Mouse (Mus musculus): Measurements from ENCODE around the gene Jam3. TPM values are rescaled to one million over a fixed set of nuclear protein-coding genes. Genes with fewer than 3 reads are reported as not detected.
"Not testable (repeated sequence)": the region's sequence is repeated elsewhere in the genome, so short reads cannot be mapped to it uniquely, and the experiment has no call there.

Jam3 gene
- polyA plus RNA-seq, 1 experiment from 2014 or later = 50.1 TPM

DNA sequence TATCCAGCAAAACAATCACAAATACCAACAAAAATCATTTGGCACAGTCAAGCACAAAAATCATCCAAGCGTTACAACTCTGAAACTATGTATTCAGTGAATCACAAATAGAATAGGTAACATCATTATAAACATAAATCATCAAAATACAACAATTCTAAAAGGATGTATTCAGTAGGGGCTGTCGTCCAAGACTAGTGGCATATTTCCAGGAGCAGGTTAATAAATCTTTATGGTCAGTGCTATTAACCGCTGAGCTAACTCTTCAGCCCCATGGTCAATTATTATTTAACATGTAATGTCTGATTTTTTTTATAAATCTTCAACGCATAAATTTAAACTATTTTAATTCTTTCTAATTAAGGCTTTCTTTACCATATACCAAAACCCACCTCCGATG lies 8.4 kb upstream of the Jam3 start:
- not testable (repeated sequence) for H3K9me3 ChIP-seq (replicated peaks; ENCODE audit: control insufficient read depth, low read length); H3K9ac ChIP-seq (ENCODE audit: low read depth, low read length); H3K27ac ChIP-seq (ENCODE audit: low read depth, low read length); H3K27me3 ChIP-seq (ENCODE audit: control insufficient read depth, insufficient read depth, low read length); H3K4me3 ChIP-seq (ENCODE audit: low read depth, low read length); H3K4me1 ChIP-seq (ENCODE audit: control insufficient read depth, insufficient read depth, low read length); H3K36me3 ChIP-seq (ENCODE audit: control insufficient read depth, insufficient read depth, low read length); ATAC-seq (replicated peaks; ENCODE audit: insufficient number of reproducible peaks, low FRiP score, low TSS enrichment); H3K4me2 ChIP-seq
- 83% methylated on average over 5 of the region's 5 CpGs for WGBS (ENCODE audit: insufficient replicate concordance)

DNA sequence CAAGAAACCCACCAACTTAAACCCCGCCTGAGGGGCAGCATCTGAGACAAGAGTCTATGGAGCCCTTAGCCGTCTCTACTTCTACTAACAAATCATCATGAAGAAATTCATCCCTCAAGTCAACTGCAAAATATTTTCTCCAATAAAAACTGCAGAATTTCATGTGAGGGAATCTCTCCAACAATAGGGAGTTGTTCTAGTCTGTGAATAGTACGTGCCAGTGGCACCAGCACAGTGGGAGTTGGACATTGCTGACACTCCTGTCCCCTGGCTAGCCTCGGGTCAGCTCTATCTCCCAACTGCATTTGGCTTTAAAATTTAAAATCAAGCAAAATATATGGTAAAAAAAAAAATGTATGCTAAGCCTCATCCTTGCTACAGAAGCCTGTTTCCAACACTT lies 1.4 kb downstream of the Jam3 start:
- Histone ChIP-seq H3K36me3 (ENCODE audit: control insufficient read depth, insufficient read depth, low read length) (no peaks in the 10 kb centered on the region), H3K4me2 (peak overlapping the region; percentile 79), H3K9ac (ENCODE audit: low read depth, low read length) (no peak overlapping the region), H3K27me3 (ENCODE audit: control insufficient read depth, insufficient read depth, low read length) (no peaks in the 10 kb centered on the region), H3K9me3 (replicated peaks; ENCODE audit: control insufficient read depth, low read length) (no peaks in the 10 kb centered on the region), H3K27ac (ENCODE audit: low read depth, low read length) (no peak overlapping the region), H3K4me3 (ENCODE audit: low read depth, low read length) (no peak overlapping the region), H3K4me1 (ENCODE audit: control insufficient read depth, insufficient read depth, low read length) (peaks cover 14% of the 10 kb centered on the region)
- 74% methylated on average over 4 of the region's 4 CpGs for WGBS (ENCODE audit: insufficient replicate concordance)
- no peak for ATAC-seq (replicated peaks; ENCODE audit: insufficient number of reproducible peaks, low FRiP score, low TSS enrichment)

DNA sequence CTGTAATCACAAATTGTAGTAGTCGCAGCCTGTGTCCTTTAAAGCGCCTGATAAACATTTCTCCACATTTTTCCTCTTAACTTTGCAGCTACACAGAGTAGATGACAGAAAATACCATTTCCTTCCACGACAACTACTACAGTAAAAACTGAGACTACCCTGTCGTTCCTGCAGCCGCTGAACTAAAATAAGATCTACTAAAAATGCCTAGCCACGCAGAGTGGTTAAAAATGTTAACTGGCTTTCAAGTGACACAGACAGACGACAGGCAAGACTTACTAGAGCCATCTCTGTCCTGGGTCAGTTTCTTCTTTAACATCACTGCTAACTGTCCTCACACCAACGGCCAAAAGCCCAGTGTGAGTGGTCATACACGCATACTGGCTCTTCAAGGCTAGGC lies 5.4 kb downstream of the Jam3 start:
- Histone ChIP-seq H3K9me3 (replicated peaks; ENCODE audit: control insufficient read depth, low read length) (no peaks in the 10 kb centered on the region), H3K36me3 (ENCODE audit: control insufficient read depth, insufficient read depth, low read length) (no peaks in the 10 kb centered on the region; the same call in 1 of the 2 replicates), H3K27me3 (ENCODE audit: control insufficient read depth, insufficient read depth, low read length) (no peaks in the 10 kb centered on the region), H3K9ac (ENCODE audit: low read depth, low read length) (no peak overlapping the region), H3K4me3 (ENCODE audit: low read depth, low read length) (no peak overlapping the region), H3K27ac (ENCODE audit: low read depth, low read length) (0 out of 2 replicates have a peak overlapping the region, but pooled peaks have one; percentile 24), H3K4me2 (peak overlapping the region; percentile 56), H3K4me1 (ENCODE audit: control insufficient read depth, insufficient read depth, low read length) (peaks cover 24% of the 10 kb centered on the region)
- ATAC-seq (replicated peaks; ENCODE audit: insufficient number of reproducible peaks, low FRiP score, low TSS enrichment) = no peak
- 28% methylated on average over 9 of the region's 9 CpGs for WGBS (ENCODE audit: insufficient replicate concordance)

DNA sequence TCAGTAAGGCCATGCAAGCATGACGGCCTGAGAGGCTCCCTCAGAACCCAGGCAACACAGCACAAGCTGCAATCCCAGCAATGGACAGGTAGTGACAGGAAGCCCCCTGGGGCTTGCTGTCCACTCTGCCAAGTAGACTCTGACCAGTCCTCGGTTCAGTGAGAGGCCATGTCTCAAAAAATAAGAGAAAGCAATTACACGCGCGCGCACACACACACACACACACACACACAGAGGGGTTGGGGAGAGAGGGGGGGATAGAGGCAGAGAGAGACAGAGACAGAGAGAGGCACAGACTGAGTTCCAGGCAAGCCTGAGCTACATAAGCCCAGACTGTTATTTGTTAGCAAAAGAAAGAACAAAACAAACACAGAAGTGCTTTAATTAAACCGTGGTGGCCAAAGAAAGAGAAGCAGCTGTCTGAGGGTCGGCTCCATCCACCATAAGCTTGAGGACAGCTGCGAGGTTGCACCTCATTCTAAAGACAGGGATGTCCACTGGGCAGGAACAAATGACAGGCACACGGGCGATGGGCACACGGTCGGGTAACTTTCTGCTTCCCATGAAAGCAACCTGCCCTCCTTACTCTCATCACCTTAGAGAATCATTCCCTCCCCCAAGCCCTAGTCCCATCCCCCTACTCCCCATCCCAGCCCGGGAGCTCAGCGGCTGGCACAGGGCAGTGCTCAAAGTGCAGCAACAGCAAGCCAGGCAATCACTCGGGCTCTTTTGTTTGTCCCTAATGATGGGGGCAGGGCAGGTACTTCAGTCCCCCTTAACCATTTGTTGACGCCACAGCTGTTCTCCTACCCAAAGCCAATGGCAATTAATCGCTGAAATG lies 6.4 kb downstream of the Jam3 start:
- peaks cover 29% of the 10 kb centered on the region for H3K4me1 ChIP-seq (ENCODE audit: control insufficient read depth, insufficient read depth, low read length)
- no peaks in the 10 kb centered on the region for H3K9me3 ChIP-seq (replicated peaks; ENCODE audit: control insufficient read depth, low read length)
- peak overlapping the region; percentile 56 for H3K4me2 ChIP-seq
- H3K4me3 ChIP-seq (ENCODE audit: low read depth, low read length) = no peak overlapping the region
- 28% methylated on average over 18 of the region's 18 CpGs for WGBS (ENCODE audit: insufficient replicate concordance)
- no peak overlapping the region; the same call in 1 of the 2 replicates for H3K9ac ChIP-seq (ENCODE audit: low read depth, low read length)
- H3K27me3 ChIP-seq (ENCODE audit: control insufficient read depth, insufficient read depth, low read length) = no peaks in the 10 kb centered on the region
- no peaks in the 10 kb centered on the region; the same call in 1 of the 2 replicates for H3K36me3 ChIP-seq (ENCODE audit: control insufficient read depth, insufficient read depth, low read length)
- H3K27ac ChIP-seq (ENCODE audit: low read depth, low read length) = no peak overlapping the region
- no peak; the same call in 1 of the 2 replicates for ATAC-seq (replicated peaks; ENCODE audit: insufficient number of reproducible peaks, low FRiP score, low TSS enrichment)

DNA sequence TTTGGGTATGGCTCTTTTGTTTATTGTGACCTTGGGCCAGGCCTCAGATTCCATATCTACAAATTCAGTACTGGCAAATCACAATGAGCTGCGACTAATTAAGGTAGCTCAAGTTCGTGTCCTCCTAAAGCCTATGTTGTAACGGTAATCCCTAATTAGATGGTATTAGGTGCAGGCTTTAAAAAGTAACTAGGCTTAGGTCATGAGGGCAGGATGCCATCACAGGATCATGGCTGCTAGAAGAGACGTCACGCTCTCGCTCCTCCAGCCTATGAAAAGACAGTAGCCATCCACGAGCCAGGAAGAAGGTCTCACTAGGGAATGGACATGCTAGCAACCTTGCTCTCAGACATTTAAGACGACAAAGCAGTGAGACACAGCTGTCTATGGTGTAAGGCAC lies 7.3 kb downstream of the Jam3 start:
- H3K27me3 ChIP-seq (ENCODE audit: control insufficient read depth, insufficient read depth, low read length) = no peaks in the 10 kb centered on the region
- peaks cover 29% of the 10 kb centered on the region for H3K4me1 ChIP-seq (ENCODE audit: control insufficient read depth, insufficient read depth, low read length)
- H3K27ac ChIP-seq (ENCODE audit: low read depth, low read length) = no peak overlapping the region
- H3K4me2 ChIP-seq = no peak overlapping the region
- H3K36me3 ChIP-seq (ENCODE audit: control insufficient read depth, insufficient read depth, low read length) = no peaks in the 10 kb centered on the region; the same call in 1 of the 2 replicates
- WGBS (ENCODE audit: insufficient replicate concordance) = 66% methylated on average over 8 of the region's 8 CpGs
- ATAC-seq (replicated peaks; ENCODE audit: insufficient number of reproducible peaks, low FRiP score, low TSS enrichment) = no peak
- H3K9ac ChIP-seq (ENCODE audit: low read depth, low read length) = no peak overlapping the region
- no peak overlapping the region for H3K4me3 ChIP-seq (ENCODE audit: low read depth, low read length)
- H3K9me3 ChIP-seq (replicated peaks; ENCODE audit: control insufficient read depth, low read length) = no peaks in the 10 kb centered on the region

DNA sequence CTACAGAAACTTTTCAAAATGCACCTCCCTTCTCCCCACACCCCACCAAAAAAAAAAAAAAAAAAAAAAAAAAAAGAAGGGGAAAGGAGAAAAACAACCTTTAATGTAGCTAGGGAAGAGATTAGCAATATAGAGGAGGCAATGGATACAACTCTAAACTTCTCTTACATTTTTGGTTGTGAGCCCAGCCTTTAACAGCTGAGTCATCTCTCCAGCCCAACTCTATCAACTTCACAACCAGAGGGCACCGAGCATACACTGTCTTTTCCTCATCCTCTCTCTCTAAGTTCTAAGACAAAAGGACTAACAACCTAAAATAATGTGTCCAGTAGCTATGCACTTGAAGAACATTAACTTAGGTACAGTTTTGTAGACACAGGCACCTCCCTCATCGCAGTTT lies 8.4 kb downstream of the Jam3 start:
- no peaks in the 10 kb centered on the region for H3K27me3 ChIP-seq (ENCODE audit: control insufficient read depth, insufficient read depth, low read length)
- no peaks in the 10 kb centered on the region; the same call in 1 of the 2 replicates for H3K36me3 ChIP-seq (ENCODE audit: control insufficient read depth, insufficient read depth, low read length)
- H3K4me1 ChIP-seq (ENCODE audit: control insufficient read depth, insufficient read depth, low read length) = peaks cover 29% of the 10 kb centered on the region
- no peak for ATAC-seq (replicated peaks; ENCODE audit: insufficient number of reproducible peaks, low FRiP score, low TSS enrichment)
- no peak overlapping the region for H3K9ac ChIP-seq (ENCODE audit: low read depth, low read length)
- WGBS (ENCODE audit: insufficient replicate concordance) = 81% methylated on average over 2 of the region's 2 CpGs
- no peak overlapping the region for H3K4me2 ChIP-seq
- H3K9me3 ChIP-seq (replicated peaks; ENCODE audit: control insufficient read depth, low read length) = no peaks in the 10 kb centered on the region
- H3K4me3 ChIP-seq (ENCODE audit: low read depth, low read length) = no peak overlapping the region
- H3K27ac ChIP-seq (ENCODE audit: low read depth, low read length) = no peak overlapping the region

DNA sequence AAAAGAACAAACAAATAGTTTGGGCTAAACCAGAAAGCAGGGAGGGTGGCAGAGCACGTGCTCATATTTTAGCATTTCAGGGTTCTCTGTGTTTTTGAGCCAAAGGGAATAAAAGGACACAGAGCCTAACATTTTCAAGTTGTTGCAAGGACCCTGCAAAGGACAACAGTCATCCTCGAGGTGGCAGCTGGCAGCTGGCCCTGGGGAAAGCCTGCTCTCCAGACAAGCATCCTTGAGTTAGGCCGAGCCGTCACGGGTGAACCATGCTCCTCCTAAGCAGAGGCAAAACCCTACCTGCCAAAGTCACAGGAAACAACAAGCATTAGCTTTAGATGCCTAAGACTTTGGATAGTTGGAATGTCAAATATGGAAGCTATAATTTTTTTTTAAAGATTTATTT lies 10.2 kb downstream of the Jam3 start:
- Histone ChIP-seq H3K9ac (ENCODE audit: low read depth, low read length) (no peak overlapping the region), H3K4me2 (no peak overlapping the region), H3K27me3 (ENCODE audit: control insufficient read depth, insufficient read depth, low read length) (no peaks in the 10 kb centered on the region), H3K4me3 (ENCODE audit: low read depth, low read length) (no peak overlapping the region), H3K27ac (ENCODE audit: low read depth, low read length) (no peak overlapping the region), H3K4me1 (ENCODE audit: control insufficient read depth, insufficient read depth, low read length) (peaks cover 33% of the 10 kb centered on the region), H3K9me3 (replicated peaks; ENCODE audit: control insufficient read depth, low read length) (no peaks in the 10 kb centered on the region), H3K36me3 (ENCODE audit: control insufficient read depth, insufficient read depth, low read length) (no peaks in the 10 kb centered on the region; the same call in 1 of the 2 replicates)
- 68% methylated on average over 5 of the region's 5 CpGs for WGBS (ENCODE audit: insufficient replicate concordance)
- no peak for ATAC-seq (replicated peaks; ENCODE audit: insufficient number of reproducible peaks, low FRiP score, low TSS enrichment)

DNA sequence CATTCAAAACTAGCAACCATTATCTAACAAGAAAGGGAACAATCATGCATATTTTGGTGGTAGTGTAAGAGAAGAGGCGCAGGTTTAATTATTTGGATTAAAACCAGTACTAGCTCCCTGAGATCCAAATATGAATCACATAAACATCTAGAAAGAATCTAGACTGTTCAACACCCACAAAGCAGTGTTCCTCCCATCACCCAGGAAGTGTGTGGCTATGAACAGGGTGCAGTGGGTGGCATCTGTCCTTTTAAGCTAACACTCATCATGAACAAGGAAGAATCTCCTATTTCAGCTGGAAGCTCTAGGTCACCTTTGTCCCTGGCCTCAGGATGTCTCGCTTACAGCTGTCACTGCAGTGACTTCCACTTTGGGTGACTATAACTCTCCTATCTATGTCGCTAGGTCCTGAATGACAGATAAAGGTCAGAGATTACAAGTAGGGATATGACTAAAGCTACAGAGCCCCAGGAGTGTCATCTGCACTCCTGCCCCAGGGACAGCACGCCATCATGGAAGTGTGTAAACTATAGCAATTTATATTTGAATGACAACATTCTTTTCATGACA lies 10.9 kb downstream of the Jam3 start:
- Histone ChIP-seq H3K4me3 (ENCODE audit: low read depth, low read length) (no peak overlapping the region), H3K27me3 (ENCODE audit: control insufficient read depth, insufficient read depth, low read length) (no peaks in the 10 kb centered on the region), H3K9ac (ENCODE audit: low read depth, low read length) (no peak overlapping the region), H3K36me3 (ENCODE audit: control insufficient read depth, insufficient read depth, low read length) (no peaks in the 10 kb centered on the region; the same call in 1 of the 2 replicates), H3K4me1 (ENCODE audit: control insufficient read depth, insufficient read depth, low read length) (peaks cover 29% of the 10 kb centered on the region), H3K9me3 (replicated peaks; ENCODE audit: control insufficient read depth, low read length) (no peaks in the 10 kb centered on the region), H3K4me2 (no peak overlapping the region), H3K27ac (ENCODE audit: low read depth, low read length) (no peak overlapping the region)
- 59% methylated on average over 4 of the region's 4 CpGs for WGBS (ENCODE audit: insufficient replicate concordance)
- no peak for ATAC-seq (replicated peaks; ENCODE audit: insufficient number of reproducible peaks, low FRiP score, low TSS enrichment)

Data from heart, embryonic 11.5 days (tissue).